Mouse (Mus musculus) subcutaneous adipose tissue, adult 2 months (tissue): ENCODE results near the gene Rbm45. TPM values are rescaled to one million over a fixed set of nuclear protein-coding genes. Genes with fewer than 3 reads are reported as not detected.

Experiments used
- polyA plus RNA-seq: library from polyadenylated mRNA; depleted of rRNA; stranded (reverse); fragments of >200 nt; gene quantifications from 2 replicates; pipeline ENCODE4 v1.2.3, GENCODE M21; 2012; ENCODE audit warnings: low replicate concordance; rRNA removed

Rbm45 gene
- 10.3 and 15.4 TPM in 2 replicates for polyA plus RNA-seq

DNA sequence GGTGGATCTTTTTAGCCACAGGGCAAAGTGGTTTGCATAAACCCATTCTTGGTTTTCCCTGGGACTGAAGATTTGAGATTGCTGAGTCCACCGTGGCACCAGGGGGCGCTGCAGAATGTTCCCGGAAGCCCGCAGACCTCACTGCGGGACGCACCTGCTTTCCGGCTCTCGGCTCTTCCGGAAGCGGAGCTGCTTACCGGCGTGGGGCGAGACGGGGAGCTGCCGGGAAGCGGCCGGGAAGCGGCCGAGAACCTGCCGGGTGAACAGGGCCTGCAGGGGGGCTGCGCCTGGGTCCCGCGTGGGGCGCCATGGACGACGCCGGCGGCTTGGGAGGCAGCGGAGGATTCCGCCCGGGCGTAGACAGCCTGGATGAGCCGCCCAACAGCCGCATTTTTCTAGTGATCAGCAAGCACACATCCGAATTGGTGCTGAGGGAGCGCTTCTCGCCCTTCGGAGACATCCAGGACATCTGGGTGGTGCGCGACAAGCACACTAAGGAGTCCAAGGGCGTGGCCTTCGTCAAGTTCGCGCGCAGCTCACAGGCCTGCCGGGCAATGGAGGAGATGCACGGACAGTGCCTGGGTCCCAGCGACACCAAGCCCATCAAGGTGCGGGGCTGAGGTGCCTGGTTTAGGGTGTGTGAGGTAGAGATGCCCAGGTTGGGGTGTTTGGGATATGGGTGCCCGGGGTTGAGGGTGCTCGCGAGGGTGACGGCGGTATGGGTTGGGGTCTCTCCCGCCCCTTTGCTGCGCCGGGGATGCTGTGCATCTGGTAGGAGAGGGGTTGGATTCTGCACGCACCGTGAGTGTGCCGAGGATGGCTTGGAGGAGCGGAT, at the start of gene Rbm45:
Rbm45 (plus strand) TSS at position 164 of the 835 bp plus-strand sequence.

DNA sequence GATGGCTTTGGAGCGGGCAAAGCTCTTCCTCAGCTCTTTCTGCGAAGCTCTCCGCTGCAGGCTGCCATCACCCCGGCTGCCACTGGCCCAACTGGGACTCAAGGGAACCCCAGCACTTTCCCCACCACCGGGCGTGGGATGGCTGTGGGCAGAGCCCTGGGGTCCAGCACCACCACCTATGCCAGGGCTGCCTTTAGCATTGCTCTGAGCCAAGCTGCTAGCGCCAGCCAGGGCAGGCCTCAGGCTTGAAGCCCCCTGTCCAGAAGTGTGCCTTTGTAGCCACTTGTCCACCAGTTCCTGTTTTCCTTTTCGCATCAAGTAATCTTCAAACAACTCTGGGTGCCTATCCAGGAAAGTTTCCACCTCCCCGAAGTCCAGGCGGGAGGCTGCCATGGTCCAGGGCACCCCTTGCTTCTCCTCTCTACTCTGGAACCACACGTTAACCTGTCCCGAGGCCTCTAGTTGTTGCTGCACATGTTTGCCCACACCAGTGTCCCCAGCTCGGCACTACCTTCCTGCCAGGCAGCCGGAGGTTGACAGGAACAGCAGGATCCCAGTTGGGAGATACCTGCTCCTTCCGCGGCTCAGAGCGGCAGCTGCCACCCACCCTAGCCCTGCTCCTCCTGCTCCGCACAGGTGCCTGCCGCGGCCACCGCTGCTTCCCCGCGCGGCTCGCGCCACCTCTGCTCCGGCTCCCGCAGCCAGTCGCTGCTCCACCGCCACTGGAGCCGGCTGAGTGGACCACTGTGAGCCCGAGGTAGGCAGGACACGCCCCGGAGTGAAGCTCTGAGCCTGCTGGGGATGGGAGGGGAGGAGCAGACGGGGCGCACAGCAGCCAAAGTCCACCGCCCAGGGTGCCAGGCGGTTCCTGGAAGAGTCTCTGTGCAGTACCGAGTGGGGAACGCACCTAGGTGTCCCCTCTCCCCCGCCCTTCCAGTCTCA, 31.3 kb upstream of the Rbm45 start, which contains the start of gene Pde11a:
Pde11a (minus strand) TSS at position 560 of the 942 bp plus-strand sequence.

DNA sequence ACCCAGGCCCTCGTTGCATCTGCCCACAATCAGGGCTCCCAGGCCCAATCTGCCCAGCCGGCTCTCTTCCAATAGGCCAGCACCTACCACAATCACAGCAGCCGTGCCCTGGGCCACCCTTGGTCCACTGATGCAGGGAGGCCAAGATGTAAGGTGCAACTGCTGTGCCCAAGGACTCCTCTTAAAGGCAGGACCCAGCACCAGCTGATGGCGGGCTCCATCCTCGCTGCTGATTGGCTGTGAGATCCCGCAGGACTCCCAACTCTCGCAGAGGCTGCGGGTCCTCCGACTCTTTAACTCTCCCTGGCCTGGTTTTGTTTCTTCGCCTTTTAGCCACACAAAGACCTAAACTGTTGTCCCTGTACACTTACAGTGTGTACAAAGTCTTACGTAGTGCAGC, 9.6 kb upstream of the Rbm45 start, which contains the start of gene Cyct:
Cyct (minus strand) TSS at position 225 of the 400 bp plus-strand sequence.

DNA sequence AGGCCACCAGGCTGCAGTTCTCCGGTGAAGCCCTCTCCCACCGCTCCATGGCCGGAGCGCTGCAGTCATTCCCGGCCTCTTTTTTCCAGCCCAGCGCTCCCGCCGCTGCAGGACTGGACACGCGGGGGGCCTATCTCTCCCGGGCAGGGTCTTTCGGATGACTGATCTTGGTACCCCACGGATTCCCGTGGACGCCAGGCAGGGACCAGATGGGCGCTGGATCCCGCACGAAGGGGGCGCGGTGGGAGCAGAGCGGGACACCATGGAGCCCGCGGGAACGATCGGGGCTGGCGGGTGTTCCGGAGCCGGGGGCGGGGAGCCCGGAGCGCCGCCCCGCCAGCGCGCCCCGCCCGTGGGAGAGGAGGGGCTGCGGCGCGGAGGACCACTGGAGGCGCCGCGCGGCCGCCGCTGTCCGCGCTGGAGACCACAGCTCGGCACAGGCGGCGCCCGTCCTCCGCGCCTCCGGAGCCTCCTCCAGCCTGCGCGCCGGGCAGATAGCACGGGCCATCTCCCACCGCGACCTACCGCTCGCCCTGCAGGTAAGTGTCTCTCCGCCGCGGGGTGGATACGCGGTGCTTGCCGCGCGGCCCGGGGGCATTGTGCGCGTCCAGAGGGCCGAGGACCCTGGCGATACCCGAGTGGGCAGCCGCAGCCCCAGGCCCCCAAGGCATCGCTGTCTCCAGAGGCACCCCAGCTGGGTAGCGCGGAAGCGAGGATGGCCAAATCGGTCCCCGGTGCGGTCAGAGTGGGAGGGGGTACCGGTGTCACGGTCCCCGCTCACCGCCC, 36.6 kb downstream of the Rbm45 start, which contains the start of gene Osbpl6:
Osbpl6 (plus strand) TSS at position 358 of the 786 bp plus-strand sequence.

Other genes with a start within 250 kb of the Rbm45 start
- 0.04 TPM in 1 of 2 replicates, not detected in the other for gene Pde11a, start 31.2 kb upstream of the Rbm45 start, polyA plus RNA-seq
- gene Cyct, start 9.5 kb upstream of the Rbm45 start, polyA plus RNA-seq, result not detected in 2 replicates
- 1.3 and 2.8 TPM in 2 replicates for gene Osbpl6, start 36.5 kb downstream of the Rbm45 start, polyA plus RNA-seq